Mouse (Mus musculus) lung, embryonic 15.5 days (tissue): ENCODE data around the gene Muc2. TPM values are rescaled to one million over a fixed set of nuclear protein-coding genes. Genes with fewer than 3 reads are reported as not detected.
"Not testable (repeated sequence)": the region's sequence is repeated elsewhere in the genome, so short reads cannot be mapped to it uniquely, and the experiment has no call there.

Source experiments
- ATAC-seq: fragments of 200-750 bp; cut with Nextera tagmentation; 2 replicates; pipeline ENCODE4 v1.8.0; 2017; ENCODE audit warnings: moderate number of reproducible peaks, borderline replicate concordance; ENCODE audit not compliant: low FRiP score, low TSS enrichment; ENCODE audit errors: extremely low read depth
- H3K27ac ChIP-seq: fragments of 300-500 bp; sonication (generic); 2 replicates; pipeline ENCODE4 v1.5.1; 2015; ENCODE audit warnings: moderate library complexity, mild to moderate bottlenecking, inconsistent platforms
- H3K27me3 ChIP-seq: fragments of 300-500 bp; sonication (generic); 2 replicates; pipeline ENCODE4 v1.6.1; 2015; ENCODE audit warnings: inconsistent platforms
- H3K36me3 ChIP-seq: fragments of 300-500 bp; sonication (generic); 2 replicates; pipeline ENCODE4 v1.6.1; 2015; ENCODE audit warnings: inconsistent platforms
- H3K4me1 ChIP-seq: fragments of 300-500 bp; sonication (generic); 2 replicates; pipeline ENCODE4 v1.6.1; 2015; ENCODE audit warnings: inconsistent platforms
- H3K4me2 ChIP-seq: fragments of 300-500 bp; sonication (generic); 2 replicates; pipeline ENCODE4 v1.6.1; 2015; ENCODE audit warnings: inconsistent platforms, mild to moderate bottlenecking, moderate library complexity
- H3K4me3 ChIP-seq: fragments of 300-500 bp; sonication (generic); 2 replicates; pipeline ENCODE4 v1.5.1; 2015; ENCODE audit warnings: mild to moderate bottlenecking, inconsistent platforms
- H3K9ac ChIP-seq: fragments of 300-500 bp; sonication (generic); 2 replicates; pipeline ENCODE4 v1.6.1; 2015; ENCODE audit warnings: inconsistent platforms
- H3K9me3 ChIP-seq: fragments of 300-500 bp; sonication (generic); 2 replicates; pipeline ENCODE4 v1.6.1; 2016; ENCODE audit warnings: inconsistent platforms
- WGBS: fragments of 180-500 bp; shearing (Covaris S2); methylation state at CpG from one replicate; pipeline ENCODE4 v1.1.7; 2015; 5-methylcytosine and 5-hydroxymethylcytosine counted together
- polyA plus RNA-seq: library from polyadenylated mRNA; unstranded; fragments of >200 nt; fragmentation: Nextera tagmentation; extraction: Ambion mirVana; gene quantifications from 2 replicates; pipeline ENCODE4 v1.2.1, GENCODE M21; 2015

The Muc2 gene
- polyA plus RNA-seq: 0.08 and 0.37 TPM in 2 replicates

GRCm38 (mm10) chr7:141690040-141690439 lies at the start of gene Muc2:
TSS of gene Muc2 (plus strand) at chr7:141690340.
- no peak within 1 kb of the TSS for H3K27ac ChIP-seq
- no peaks in the 10 kb centered on the region for H3K4me1 ChIP-seq
- H3K27me3 ChIP-seq: no peaks in the 10 kb centered on the region
- H3K9me3 ChIP-seq: no peaks in the 10 kb centered on the region
- no peak within 1 kb of the TSS for H3K4me3 ChIP-seq
- ATAC-seq: no peak
- whole genome bisulfite sequencing: 70% methylated on average over 8 of the region's 8 CpGs
- H3K4me2 ChIP-seq: no peak within 1 kb of the TSS
- no peak within 1 kb of the TSS for H3K9ac ChIP-seq
- no peaks in the 10 kb centered on the region for H3K36me3 ChIP-seq

GRCm38 (mm10) chr7:141642375-141642774 lies 47.8 kb upstream of the Muc2 start:
- no peaks in the 10 kb centered on the region for H3K4me1 ChIP-seq
- H3K4me3 ChIP-seq: no peak overlapping the region
- no peak overlapping the region for H3K9ac ChIP-seq
- no peak overlapping the region for H3K4me2 ChIP-seq
- 91% methylated on average over 1 of the region's 1 CpGs for WGBS
- H3K27ac ChIP-seq: no peak overlapping the region
- no peaks in the 10 kb centered on the region for H3K27me3 ChIP-seq
- no peaks in the 10 kb centered on the region for H3K9me3 ChIP-seq
- ATAC-seq: no peak
- no peaks in the 10 kb centered on the region for H3K36me3 ChIP-seq

GRCm38 (mm10) chr7:141643160-141643559 lies 47.0 kb upstream of the Muc2 start:
- WGBS: 41% methylated on average over 3 of the region's 3 CpGs
- Histone ChIP-seq H3K9ac (no peak overlapping the region), H3K27ac (no peak overlapping the region), H3K27me3 (no peaks in the 10 kb centered on the region), H3K9me3 (no peaks in the 10 kb centered on the region), H3K4me2 (no peak overlapping the region), H3K36me3 (no peaks in the 10 kb centered on the region), H3K4me3 (no peak overlapping the region), H3K4me1 (no peaks in the 10 kb centered on the region)
- ATAC-seq: no peak

GRCm38 (mm10) chr7:141647083-141647482 lies 43.1 kb upstream of the Muc2 start:
- H3K9ac ChIP-seq: no peak overlapping the region
- H3K4me2 ChIP-seq: no peak overlapping the region
- H3K36me3 ChIP-seq: no peaks in the 10 kb centered on the region
- no peaks in the 10 kb centered on the region for H3K4me1 ChIP-seq
- no peak overlapping the region for H3K4me3 ChIP-seq
- no peaks in the 10 kb centered on the region for H3K9me3 ChIP-seq
- H3K27ac ChIP-seq: no peak overlapping the region
- no peak for ATAC-seq
- WGBS: 65% methylated on average over 2 of the region's 2 CpGs
- no peaks in the 10 kb centered on the region for H3K27me3 ChIP-seq

GRCm38 (mm10) chr7:141647815-141648214 lies 42.3 kb upstream of the Muc2 start:
- no peaks in the 10 kb centered on the region for H3K9me3 ChIP-seq
- no peak for ATAC-seq
- no peak overlapping the region for H3K9ac ChIP-seq
- no peaks in the 10 kb centered on the region for H3K36me3 ChIP-seq
- no peaks in the 10 kb centered on the region for H3K4me1 ChIP-seq
- H3K27me3 ChIP-seq: no peaks in the 10 kb centered on the region
- no peak overlapping the region for H3K4me2 ChIP-seq
- H3K27ac ChIP-seq: no peak overlapping the region
- no peak overlapping the region for H3K4me3 ChIP-seq
- WGBS: 56% methylated on average over 11 of the region's 11 CpGs

GRCm38 (mm10) chr7:141652191-141652590 lies 37.9 kb upstream of the Muc2 start:
- Histone ChIP-seq H3K27ac (no peak overlapping the region), H3K27me3 (no peaks in the 10 kb centered on the region), H3K4me3 (no peak overlapping the region), H3K4me2 (no peak overlapping the region), H3K4me1 (no peaks in the 10 kb centered on the region), H3K9me3 (no peaks in the 10 kb centered on the region), H3K36me3 (no peaks in the 10 kb centered on the region), H3K9ac (no peak overlapping the region)
- 41% methylated on average over 7 of the region's 7 CpGs for WGBS
- ATAC-seq: no peak

GRCm38 (mm10) chr7:141660346-141660745 lies 29.8 kb upstream of the Muc2 start:
- H3K4me1 ChIP-seq: peaks cover 10% of the 10 kb centered on the region; the same call in 1 of the 2 replicates
- no peaks in the 10 kb centered on the region for H3K36me3 ChIP-seq
- H3K27me3 ChIP-seq: no peaks in the 10 kb centered on the region
- H3K27ac ChIP-seq: no peak overlapping the region
- no peaks in the 10 kb centered on the region for H3K9me3 ChIP-seq
- 57% methylated on average over 1 of the region's 1 CpGs for WGBS
- H3K4me2 ChIP-seq: no peak overlapping the region
- ATAC-seq: no peak
- no peak overlapping the region for H3K4me3 ChIP-seq
- no peak overlapping the region for H3K9ac ChIP-seq

GRCm38 (mm10) chr7:141661481-141661880 lies 28.7 kb upstream of the Muc2 start:
- Histone ChIP-seq H3K36me3 (no peaks in the 10 kb centered on the region), H3K4me1 (peaks cover 10% of the 10 kb centered on the region; the same call in 1 of the 2 replicates), H3K27ac (no peak overlapping the region), H3K4me2 (no peak overlapping the region), H3K4me3 (no peak overlapping the region), H3K9ac (no peak overlapping the region), H3K9me3 (no peaks in the 10 kb centered on the region), H3K27me3 (no peaks in the 10 kb centered on the region)
- ATAC-seq: no peak
- 41% methylated on average over 3 of the region's 3 CpGs for WGBS

- peaks cover 10% of the 10 kb centered on the region; the same call in 1 of the 2 replicates for H3K4me1 ChIP-seq
- H3K27me3 ChIP-seq: no peaks in the 10 kb centered on the region
- no peak overlapping the region for H3K4me3 ChIP-seq
- H3K27ac ChIP-seq: no peak overlapping the region
- no peak overlapping the region for H3K4me2 ChIP-seq
- H3K9ac ChIP-seq: no peak overlapping the region
- 56% methylated on average over 5 of the region's 5 CpGs for WGBS
- H3K9me3 ChIP-seq: no peaks in the 10 kb centered on the region
- H3K36me3 ChIP-seq: no peaks in the 10 kb centered on the region
- no peak for ATAC-seq
These were observed 27.9 kb upstream of the Muc2 start for GRCm38 (mm10) chr7:141662223-141662622.

GRCm38 (mm10) chr7:141666190-141666589 lies 23.9 kb upstream of the Muc2 start:
- Histone ChIP-seq H3K4me3 (no peak overlapping the region), H3K27ac (no peak overlapping the region), H3K9ac (no peak overlapping the region), H3K9me3 (no peaks in the 10 kb centered on the region), H3K4me2 (no peak overlapping the region), H3K36me3 (no peaks in the 10 kb centered on the region), H3K27me3 (no peaks in the 10 kb centered on the region), H3K4me1 (peaks cover 6% of the 10 kb centered on the region; the same call in 1 of the 2 replicates)
- no peak for ATAC-seq
- WGBS: 14% methylated on average over 4 of the region's 4 CpGs

GRCm38 (mm10) chr7:141669097-141669496 lies 21.0 kb upstream of the Muc2 start:
- ATAC-seq, H3K27me3 ChIP-seq, H3K4me2 ChIP-seq, H3K27ac ChIP-seq, H3K4me1 ChIP-seq, H3K36me3 ChIP-seq, H3K9me3 ChIP-seq, H3K4me3 ChIP-seq, H3K9ac ChIP-seq: not testable (repeated sequence)
- 84% methylated on average over 3 of the region's 3 CpGs for WGBS

GRCm38 (mm10) chr7:141670999-141671398 lies 19.1 kb upstream of the Muc2 start:
- Histone ChIP-seq H3K9ac (no peak overlapping the region), H3K9me3 (no peaks in the 10 kb centered on the region), H3K4me2 (no peak overlapping the region), H3K4me3 (no peak overlapping the region), H3K27me3 (no peaks in the 10 kb centered on the region), H3K4me1 (no peaks in the 10 kb centered on the region), H3K36me3 (no peaks in the 10 kb centered on the region), H3K27ac (no peak overlapping the region)
- no peak; the same call in 1 of the 2 replicates for ATAC-seq
- 64% methylated on average over 4 of the region's 4 CpGs for WGBS
